Mouse (Mus musculus) layer of hippocampus, adult 2 months (tissue): ENCODE results near the gene Klhl21. TPM values are rescaled to one million over a fixed set of nuclear protein-coding genes. Genes with fewer than 3 reads are reported as not detected.
A peak's percentile ranks its signal among the peaks of the same experiment; 100 is the strongest.

ENCODE experiments used
- DNase-seq, 2 experiments: peaks; one replicate each; pipeline ENCODE4 v3.0.0; 2022; ENCODE audit warnings: low spot score in 2 of 2
- H3K27ac ChIP-seq: fragments of 200-600 bp; 2 replicates; pipeline ENCODE4 v1.8.1; 2022
- H3K4me3 ChIP-seq: fragments of 200-600 bp; 2 replicates; pipeline ENCODE4 v1.8.1; 2022; ENCODE audit warnings: mild to moderate bottlenecking
- CTCF ChIP-seq: fragments of 200-600 bp; conservative IDR thresholded peaks from 2 replicates; pipeline ENCODE4 v1.8.1; 2022; ENCODE audit warnings: antibody characterized with exemption, mild to moderate bottlenecking, moderate library complexity
- total RNA-seq, 2 experiments: library from RNA; stranded (reverse); gene quantifications; 2 replicates each; pipeline ENCODE4 v1.2.3; 2021

Klhl21 gene
- total RNA-seq, 2 experiments from 2014 or later = 19.4 to 23.2 TPM

GRCm38 (mm10) chr4:151986650-151987049 lies 22.0 kb upstream of the Klhl21 start:
- H3K27ac ChIP-seq = no peak overlapping the region
- TF ChIP-seq CTCF = no peak
- no peak overlapping the region for H3K4me3 ChIP-seq
- no peak for DNase-seq

GRCm38 (mm10) chr4:151988014-151988341 lies 20.6 kb upstream of the Klhl21 start:
- no peak for TF ChIP-seq CTCF
- Histone ChIP-seq H3K4me3 (peak overlapping the region; percentile 61), H3K27ac (peak overlapping the region; percentile 98)
- no peak for DNase-seq

GRCm38 (mm10) chr4:151988342-151989109 lies 20.1 kb upstream of the Klhl21 start, which contains the start of gene Thap3:
Gene Thap3 (minus strand): TSS chr4:151988997.
- peak within 1 kb of the TSS; percentile 98 for H3K27ac ChIP-seq
- no peak for TF ChIP-seq CTCF
- peak within 1 kb of the TSS; percentile 61 for H3K4me3 ChIP-seq
- DNase-seq = peak; percentile 73 to 84

- no peak for TF ChIP-seq CTCF
These were observed 19.5 kb upstream of the Klhl21 start for GRCm38 (mm10) chr4:151989110-151989488.

GRCm38 (mm10) chr4:151992091-151992490 lies 16.5 kb upstream of the Klhl21 start:
- no peak for DNase-seq
- TF ChIP-seq CTCF = no peak
- no peak overlapping the region for H3K27ac ChIP-seq
- no peak overlapping the region for H3K4me3 ChIP-seq

More at GRCm38 (mm10) chr4:151989110-151989488, 19.5 kb upstream of the Klhl21 start:
- DNase-seq = no peak
- H3K27ac ChIP-seq = peak overlapping the region; percentile 98
- peak overlapping the region; percentile 61 for H3K4me3 ChIP-seq

GRCm38 (mm10) chr4:151993035-151993434 lies 15.6 kb upstream of the Klhl21 start:
- H3K4me3 ChIP-seq = no peak overlapping the region
- TF ChIP-seq CTCF = no peak
- DNase-seq = no peak
- H3K27ac ChIP-seq = no peak overlapping the region

- no peak for TF ChIP-seq CTCF
These were observed 14.1 kb upstream of the Klhl21 start for GRCm38 (mm10) chr4:151994228-151995171.

GRCm38 (mm10) chr4:151995371-151996172 lies 13.0 kb upstream of the Klhl21 start:
- peak overlapping the region; percentile 88 for H3K27ac ChIP-seq
- H3K4me3 ChIP-seq = peak overlapping the region; percentile 75
- DNase-seq = no peak
- TF ChIP-seq CTCF = no peak

More at GRCm38 (mm10) chr4:151994228-151995171, 14.1 kb upstream of the Klhl21 start:
- no peak for DNase-seq
- H3K27ac ChIP-seq = peak overlapping the region; percentile 43; the same call in 1 of the 2 replicates
- peak overlapping the region; percentile 75 for H3K4me3 ChIP-seq

GRCm38 (mm10) chr4:151996173-151996950 lies 12.2 kb upstream of the Klhl21 start, which contains the start of gene Phf13:
Gene Phf13 (minus strand): TSS chr4:151996258.
- peak; percentile 99 for DNase-seq
- peak within 1 kb of the TSS; percentile 75 for H3K4me3 ChIP-seq
- H3K27ac ChIP-seq = peak within 1 kb of the TSS; percentile 97
- TF ChIP-seq CTCF = peak; percentile 24

GRCm38 (mm10) chr4:151996951-151997222 lies 11.7 kb upstream of the Klhl21 start:
- no peak for DNase-seq
- H3K4me3 ChIP-seq = peak overlapping the region; percentile 75
- H3K27ac ChIP-seq = peak overlapping the region; percentile 97
- no peak for TF ChIP-seq CTCF

- H3K4me3 ChIP-seq = no peak overlapping the region; the same call in 1 of the 2 replicates
- no peak for TF ChIP-seq CTCF
- DNase-seq = no peak
- no peak overlapping the region; the same call in 1 of the 2 replicates for H3K27ac ChIP-seq
These were observed 10.9 kb upstream of the Klhl21 start for GRCm38 (mm10) chr4:151997701-151998100.

GRCm38 (mm10) chr4:151999481-151999880 lies 9.1 kb upstream of the Klhl21 start:
- no peak for TF ChIP-seq CTCF
- H3K4me3 ChIP-seq = no peak overlapping the region
- H3K27ac ChIP-seq = no peak overlapping the region
- DNase-seq = no peak
